Mouse (Mus musculus) frontal cortex, postnatal 14 days (tissue): ENCODE measurements around the gene Klk1b4.
"Not testable (repeated sequence)": the region's sequence is repeated elsewhere in the genome, so short reads cannot be mapped to it uniquely, and the experiment has no call there.

ENCODE experiments used
- DNase-seq, 2 experiments: peaks; one replicate each; pipeline ENCODE4 v3.0.0; 2022; ENCODE audit warnings: low spot score in 2 of 2

Klk1b4 gene

GRCm38 (mm10) chr7:44207135-44207534, at the start of gene Klk1b4:
Gene Klk1b4, plus strand, starts transcription at chr7:44207435.
- not testable (repeated sequence) for DNase-seq

DNA sequence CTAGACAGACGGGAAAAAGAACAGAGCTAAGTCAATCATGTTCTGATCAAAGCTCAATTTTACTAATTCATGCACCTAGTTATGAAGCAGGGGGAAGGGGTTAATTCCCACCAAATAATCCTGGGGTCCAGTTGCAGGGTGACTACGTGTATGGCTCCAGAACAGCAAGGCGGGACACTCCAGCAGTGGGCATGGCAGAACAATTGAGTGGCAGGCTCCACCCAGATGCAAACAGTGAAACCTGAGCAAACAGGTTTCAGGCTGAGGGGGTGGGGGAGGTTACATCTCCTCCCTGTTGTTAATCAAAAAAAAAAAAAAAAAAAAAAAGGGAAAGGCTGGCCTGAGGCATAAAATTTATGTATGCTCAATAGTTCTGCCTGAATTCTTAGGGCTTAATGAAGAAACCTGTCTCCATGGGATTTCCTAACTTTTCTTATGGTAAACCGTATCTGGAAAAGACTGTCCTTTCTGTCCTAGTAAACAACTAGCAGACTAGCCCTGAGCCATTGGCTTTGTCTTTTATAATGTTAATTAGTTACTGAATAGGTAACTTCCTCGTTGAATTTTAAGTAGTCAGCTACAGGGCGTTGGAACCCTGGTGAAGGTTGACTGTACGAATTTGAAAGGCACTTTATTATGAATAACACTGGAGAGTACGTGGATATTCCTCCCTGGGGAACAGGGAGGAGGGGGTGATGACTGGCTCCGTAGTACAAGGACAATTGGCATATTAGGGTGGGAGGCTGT, 27.8 kb upstream of the Klk1b4 start:
- DNase-seq, result no peak

- not testable (repeated sequence) for DNase-seq
Measured at GRCm38 (mm10) chr7:44186516-44186915, 20.7 kb upstream of the Klk1b4 start.

GRCm38 (mm10) chr7:44187936-44188335, 19.3 kb upstream of the Klk1b4 start, which contains the start of gene Klk1b24:
Gene Klk1b24, plus strand, starts transcription at chr7:44188236.
- not testable (repeated sequence) for DNase-seq

- DNase-seq, result not testable (repeated sequence)
Measured at GRCm38 (mm10) chr7:44193466-44193865, 13.8 kb upstream of the Klk1b4 start.

GRCm38 (mm10) chr7:44197891-44198290, 9.3 kb upstream of the Klk1b4 start, which contains the start of gene Klk1b3:
Gene Klk1b3, plus strand, starts transcription at chr7:44198191.
- DNase-seq, result no peak

DNA sequence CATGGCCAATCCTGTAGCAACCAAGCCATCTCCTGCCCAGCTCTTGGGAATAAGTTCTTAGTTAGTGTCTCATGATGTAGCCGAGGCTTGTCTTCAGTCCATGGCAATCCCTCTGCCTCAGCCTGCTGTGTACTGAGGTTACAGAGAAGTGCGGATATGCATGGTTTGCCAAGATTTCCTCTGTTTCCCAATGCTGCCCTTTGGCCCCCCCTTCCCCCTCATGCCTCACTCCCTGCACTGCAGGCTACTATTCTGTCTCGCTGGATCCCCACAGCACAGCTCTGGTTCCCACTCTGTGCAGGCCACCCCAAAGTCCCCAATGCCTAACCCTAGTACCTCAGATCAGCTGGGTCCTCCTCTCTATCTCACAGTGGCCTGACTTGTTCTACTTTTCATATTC, 1.1 kb downstream of the Klk1b4 start:
- no peak for DNase-seq

DNA sequence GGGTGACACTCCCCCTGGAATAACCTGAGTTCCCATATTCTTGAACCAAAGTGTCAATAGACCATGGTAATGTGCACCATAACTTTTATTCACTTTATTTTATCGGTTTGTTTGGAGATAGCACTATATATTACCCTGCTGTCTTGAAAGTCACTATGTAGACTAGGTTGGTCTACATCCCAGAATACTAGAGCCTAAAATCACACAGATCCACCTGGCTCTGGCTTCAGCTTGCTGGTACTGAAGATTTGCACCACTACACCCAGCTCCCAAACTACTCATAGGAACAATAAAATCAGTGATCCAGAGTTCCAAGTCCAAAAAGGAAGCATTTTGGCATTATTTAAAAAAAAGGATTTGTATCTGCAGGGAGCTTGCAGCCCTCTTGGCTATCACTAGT, 8.4 kb downstream of the Klk1b4 start, which contains the start of gene Klk1b5:
TSS of gene Klk1b5 (plus strand) at position 301 of the 400 bp plus-strand sequence.
- no peak for DNase-seq

GRCm38 (mm10) chr7:44221601-44222000, 14.4 kb downstream of the Klk1b4 start:
- not testable (repeated sequence) for DNase-seq

DNA sequence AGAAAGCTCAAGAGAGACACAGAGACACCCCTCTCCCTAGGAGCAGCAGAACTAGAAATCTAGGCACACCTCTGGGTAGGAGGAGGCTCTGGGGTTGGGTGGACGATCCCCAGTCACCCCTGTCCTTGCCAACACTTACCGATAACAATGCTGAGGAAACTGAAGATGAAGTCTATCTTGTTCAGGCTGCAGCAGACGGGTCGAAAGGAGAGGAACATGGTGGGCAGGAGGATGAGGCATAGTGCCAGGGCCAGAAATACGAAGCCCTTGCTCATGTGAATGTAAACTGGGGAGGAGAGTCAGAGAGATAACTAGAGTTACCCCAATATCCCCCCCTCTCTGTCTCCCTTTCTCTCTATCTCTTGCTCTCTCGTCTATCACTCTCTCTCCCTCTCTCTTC, 15.1 kb downstream of the Klk1b4 start:
- not testable (repeated sequence) for DNase-seq

DNA sequence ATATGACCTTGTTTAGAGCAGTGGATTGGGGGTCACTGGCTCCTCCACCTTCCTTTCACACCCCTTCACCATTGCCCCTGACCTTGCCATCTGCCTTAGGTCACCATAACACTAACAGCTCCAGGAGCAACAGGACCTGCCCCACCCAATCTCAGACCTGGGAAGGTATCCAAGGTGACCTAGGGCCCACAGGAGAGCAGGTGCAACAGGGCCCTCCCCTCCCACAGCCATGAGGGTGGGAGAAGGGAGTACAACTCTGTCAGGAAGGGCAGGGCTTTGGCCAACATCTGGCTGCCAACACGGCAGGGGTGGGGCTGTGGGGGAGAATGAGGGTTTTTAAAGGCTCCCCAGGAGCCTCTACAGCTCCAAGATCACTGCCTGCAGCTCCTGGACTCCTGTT, 17.8 kb downstream of the Klk1b4 start, which contains the start of gene Klk1:
TSS of gene Klk1 (plus strand) at position 285 of the 400 bp plus-strand sequence.
- no peak for DNase-seq

GRCm38 (mm10) chr7:44235909-44236308, 28.7 kb downstream of the Klk1b4 start, which contains the start of gene Gm36864:
Gene Gm36864, plus strand, starts transcription at chr7:44236177.
- no peak for DNase-seq

- no peak for DNase-seq
Measured at GRCm38 (mm10) chr7:44239913-44240312, 32.7 kb downstream of the Klk1b4 start.

DNA sequence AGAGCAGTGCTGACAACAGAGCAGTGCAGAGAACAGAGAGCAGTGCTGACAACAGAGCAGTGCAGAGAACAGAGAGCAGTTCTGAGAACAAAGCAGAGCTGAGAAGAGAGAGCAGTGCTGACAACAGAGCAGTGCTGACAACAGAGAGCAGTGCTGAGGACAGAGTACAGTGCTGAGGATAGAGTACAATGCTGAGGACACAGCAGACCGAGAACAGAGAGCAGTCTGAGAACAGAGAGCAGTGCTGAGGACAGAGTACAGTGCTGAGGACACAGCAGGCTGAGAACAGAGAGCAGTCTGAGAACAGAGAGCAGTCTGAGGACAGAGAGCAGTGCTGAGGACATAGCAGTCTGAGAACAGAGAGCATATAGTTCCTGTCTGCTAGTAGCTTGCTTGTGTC, 33.5 kb downstream of the Klk1b4 start:
- no peak for DNase-seq

GRCm38 (mm10) chr7:44241163-44241562, 33.9 kb downstream of the Klk1b4 start:
- DNase-seq, result no peak

DNA sequence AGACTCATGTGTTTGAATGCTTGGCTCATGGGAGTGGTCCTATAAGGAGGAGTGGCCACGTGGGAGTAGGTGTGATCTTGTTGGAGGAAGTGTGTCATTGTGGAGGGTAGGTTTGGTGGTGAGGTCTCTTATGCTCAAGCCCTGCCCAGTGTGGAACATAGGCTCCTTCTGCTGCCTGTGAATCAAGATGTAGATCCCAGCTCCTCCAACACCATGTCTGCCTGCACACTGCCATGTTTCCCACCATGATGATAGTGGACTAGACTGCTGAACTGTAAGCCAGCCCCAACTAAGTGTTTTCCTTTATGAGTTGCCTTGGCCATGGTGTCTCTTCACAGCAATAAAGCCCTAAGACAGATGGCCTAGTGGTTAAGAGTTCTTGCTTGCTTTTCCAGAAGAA, 36.8 kb downstream of the Klk1b4 start:
- DNase-seq, result no peak

DNA sequence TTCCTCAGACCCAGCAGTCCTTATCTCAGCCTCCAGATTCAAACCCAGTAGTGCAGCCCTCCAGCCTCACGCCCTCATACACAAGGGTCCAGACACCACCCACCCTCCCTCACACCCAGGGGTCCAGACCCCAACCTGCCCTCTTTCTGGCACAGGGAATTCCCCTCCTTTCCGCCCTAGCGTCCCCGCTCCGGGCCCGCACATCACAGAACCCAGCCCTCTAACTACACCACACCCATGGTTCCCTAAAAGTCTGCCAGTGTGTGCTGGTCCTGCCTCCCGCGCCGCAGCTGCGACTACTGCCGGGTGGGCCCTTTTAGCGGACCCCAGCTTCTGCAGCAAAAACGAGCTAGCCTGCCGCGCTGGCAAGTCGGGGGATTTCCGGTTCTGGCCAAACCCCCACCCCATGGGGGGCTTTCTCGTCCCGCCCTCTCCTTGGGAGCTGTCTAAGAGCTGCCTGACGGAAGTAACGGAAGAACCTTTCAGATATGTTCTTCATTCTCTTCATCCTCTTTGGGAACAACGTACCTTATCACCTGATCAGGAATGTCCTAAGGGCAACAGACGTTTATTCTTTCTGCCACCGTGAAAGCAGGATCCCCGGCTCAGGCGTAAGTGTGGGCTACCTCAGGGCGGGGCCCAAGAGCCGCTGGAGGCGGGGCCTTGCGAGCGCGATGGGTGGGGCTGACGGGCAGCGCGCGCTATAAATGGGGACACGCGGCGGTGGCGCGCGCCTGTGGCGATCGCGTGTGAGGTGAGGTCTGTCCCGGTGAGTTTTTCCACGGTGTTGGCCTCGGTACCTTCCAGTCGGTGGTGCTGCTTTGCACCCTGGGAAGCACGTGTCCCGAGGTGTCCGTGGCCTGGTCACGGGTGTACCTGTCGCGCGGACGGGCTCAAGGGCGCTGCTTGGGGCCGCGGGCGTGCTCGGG, 39.1 kb downstream of the Klk1b4 start, which contains the start of the genes 1700028J19Rik and 2410002F23Rik:
TSS of gene 1700028J19Rik (minus strand) at position 641 of the 929 bp plus-strand sequence.
TSS of gene 2410002F23Rik (plus strand) at position 668 of the 929 bp plus-strand sequence.
- DNase-seq, result peak; percentile 86 to 88

DNA sequence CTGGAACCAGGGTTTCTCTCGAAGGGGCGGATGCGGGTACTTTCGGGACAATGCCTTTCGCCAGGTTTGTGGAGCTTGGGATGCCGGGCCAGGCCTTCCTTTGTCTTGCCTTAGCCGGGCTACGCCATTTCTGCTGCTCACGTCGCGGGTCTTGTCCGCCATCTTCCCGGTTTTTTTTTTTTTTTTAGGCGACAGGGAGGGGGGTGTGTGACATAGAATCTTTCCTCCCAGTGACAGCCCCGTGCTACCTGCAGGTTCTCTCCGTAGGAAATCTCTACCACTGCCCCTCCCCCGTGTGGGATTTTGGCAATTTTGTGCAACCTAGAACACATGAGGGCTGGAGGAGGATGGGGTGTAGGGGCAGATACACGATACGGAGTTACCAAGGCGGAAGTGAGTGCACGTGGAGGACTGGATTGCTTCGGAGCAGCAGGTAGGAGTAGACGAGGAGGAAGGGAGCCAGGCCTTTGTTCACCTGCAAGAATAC, 39.8 kb downstream of the Klk1b4 start:
- DNase-seq, result peak in 1 of 2 experiments; percentile 67

GRCm38 (mm10) chr7:44247971-44248370, 40.7 kb downstream of the Klk1b4 start:
- no peak for DNase-seq

GRCm38 (mm10) chr7:44249248-44249647, 42.0 kb downstream of the Klk1b4 start:
- no peak for DNase-seq

- DNase-seq, result not testable (repeated sequence)
Measured at GRCm38 (mm10) chr7:44250732-44251275, 43.6 kb downstream of the Klk1b4 start.
